Mouse (Mus musculus) ES-E14 (cell line): ENCODE data around the gene Hoxb5. TPM values are rescaled to one million over a fixed set of nuclear protein-coding genes. Genes with fewer than 3 reads are reported as not detected.

Experiments
- DNase-seq: peaks from one replicate; pipeline ENCODE4 v3.0.0-alpha.2; 2013; ENCODE audit warnings: low read depth, low spot score
- H3K27ac ChIP-seq: 2 replicates; pipeline ENCODE4 v1.5.1; 2012; ENCODE audit warnings: low read depth, mild to moderate bottlenecking, low read length, moderate library complexity, mixed read lengths; ENCODE audit not compliant: poor library complexity, insufficient read depth, severe bottlenecking
- H3K36me3 ChIP-seq: 2 replicates; pipeline ENCODE4 v1.6.1; 2012; ENCODE audit warnings: mild to moderate bottlenecking, low read length, moderate library complexity, mixed read lengths; ENCODE audit not compliant: control insufficient read depth, poor library complexity, insufficient read depth, severe bottlenecking
- H3K4me1 ChIP-seq, 2 experiments: fragments of 150-350 bp in 1 of 2; sonication (generic) in 1 of 2; 2 replicates each; pipeline ENCODE4 v1.6.1; 2012; ENCODE audit warnings: low read length in 2 of 2, mild to moderate bottlenecking in 1 of 2, mixed read lengths in 1 of 2; ENCODE audit not compliant: control insufficient read depth in 2 of 2, insufficient read depth in 2 of 2, poor library complexity in 1 of 2
- H3K4me3 ChIP-seq, 2 experiments: fragments of 150-350 bp in 1 of 2; sonication (generic) in 1 of 2; 2 replicates each; pipeline ENCODE4 v1.5.1; 2012; ENCODE audit warnings: low read length in 2 of 2, low read depth in 1 of 2, mild to moderate bottlenecking in 1 of 2, mixed read lengths in 1 of 2; ENCODE audit not compliant: insufficient read depth in 1 of 2, poor library complexity in 1 of 2, severe bottlenecking in 1 of 2
- H3K9ac ChIP-seq: 2 replicates; pipeline ENCODE4 v1.6.1; 2012; ENCODE audit warnings: low read depth, mild to moderate bottlenecking, low read length, mixed read lengths; ENCODE audit not compliant: poor library complexity, insufficient read depth, severe bottlenecking
- H3K9me3 ChIP-seq: fragments of 150-350 bp; sonication (generic); 2 replicates; pipeline ENCODE4 v1.6.1; 2012; ENCODE audit warnings: low read depth, mild to moderate bottlenecking, low read length; ENCODE audit not compliant: control insufficient read depth, insufficient read depth
- CHD2 ChIP-seq: IDR thresholded peaks from 2 replicates; pipeline ENCODE4 v1.6.1; 2014; ENCODE audit warnings: mild to moderate bottlenecking, low read depth, low read length, inconsistent platforms
- HCFC1 ChIP-seq: IDR thresholded peaks from 2 replicates; pipeline ENCODE4 v1.6.1; 2012; ENCODE audit warnings: low read length, inconsistent platforms, borderline replicate concordance; ENCODE audit not compliant: insufficient read depth
- MAFK ChIP-seq: IDR thresholded peaks from 2 replicates; pipeline ENCODE4 v1.6.1; 2014; ENCODE audit warnings: mild to moderate bottlenecking, low read depth, low read length, inconsistent platforms; ENCODE audit not compliant: insufficient read depth
- ZC3H11A ChIP-seq: IDR thresholded peaks from 2 replicates; pipeline ENCODE4 v1.6.1; 2012; ENCODE audit warnings: low read depth, mild to moderate bottlenecking, inconsistent platforms, low read length, borderline replicate concordance
- ZNF384 ChIP-seq: IDR thresholded peaks from 2 replicates; pipeline ENCODE4 v1.6.1; 2012; ENCODE audit warnings: low read depth, low read length, inconsistent platforms
- in situ Hi-C, 2 experiments: fragments of 600-800 bp; cut with MboI; formaldehyde crosslinking; loops; one replicate each; pipeline ENCODE4 v1.15.1; 2025; ENCODE audit warnings: low sequenced_read_pairs in 2 of 2, inconsistent platforms in 1 of 2; ENCODE audit not compliant: unreplicated experiment in 2 of 2
- total RNA-seq: library from RNA; depleted of rRNA; stranded (reverse); fragments of 300-350 nt; gene quantifications from 2 replicates; pipeline ENCODE4 v1.2.3, GENCODE M21; 2012

The Hoxb5 gene
- total RNA-seq, 1 experiment: 0.09 TPM

DNA sequence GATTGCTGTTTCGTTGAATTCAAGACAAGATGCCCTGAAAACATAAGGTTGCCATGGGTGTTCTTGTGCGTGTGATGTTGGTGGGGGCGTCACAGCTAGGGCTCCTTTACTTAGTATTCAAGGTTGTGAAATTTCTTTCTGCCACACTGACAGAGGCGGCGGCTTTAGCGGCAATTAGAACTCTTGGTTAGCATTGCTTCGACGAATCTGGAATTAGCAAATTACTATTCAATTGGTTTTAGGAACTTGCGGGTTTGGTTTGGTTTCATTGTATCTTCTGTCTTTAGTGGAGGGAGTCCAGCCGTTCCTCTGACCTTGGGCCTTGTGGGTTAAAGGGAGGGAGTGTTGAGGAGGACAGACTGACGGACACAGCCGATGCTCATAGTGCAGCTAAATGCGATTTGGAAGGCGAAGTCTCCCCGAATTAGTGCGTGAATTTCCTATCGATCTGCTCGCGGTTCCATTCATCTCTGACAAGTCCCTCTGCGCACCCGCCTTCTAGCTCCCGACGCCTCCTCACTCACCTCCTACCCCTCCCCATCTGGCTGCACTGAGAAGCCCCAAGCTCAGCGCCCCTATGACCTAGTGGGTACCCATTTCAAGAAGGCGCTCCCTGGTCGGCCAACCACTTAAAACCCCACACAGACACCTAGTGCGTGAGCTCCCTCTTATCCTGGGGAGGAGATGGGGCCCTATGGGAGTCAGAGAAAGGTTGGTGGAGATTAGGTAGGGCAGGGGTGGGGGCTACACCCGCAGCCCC lies 14.7 kb downstream of the Hoxb5 start, which contains the start of gene Hoxb4:
Hoxb4 (plus strand) TSS at position 660 of the 760 bp plus-strand sequence.
- Histone ChIP-seq H3K27ac (no peak within 1 kb of the TSS), H3K4me1 (no peaks in the 10 kb centered on the region), H3K9ac (no peak within 1 kb of the TSS), H3K4me3 (peak within 1 kb of the TSS; percentile 48 to 65), H3K9me3 (no peaks in the 10 kb centered on the region), H3K36me3 (no peaks in the 10 kb centered on the region)
- TF ChIP-seq ZC3H11A (no peak), CHD2 (no peak), MAFK (no peak), HCFC1 (no peak), ZNF384 (no peak)
- DNase-seq: no peak
- in situ Hi-C loops: no loop called here

DNA sequence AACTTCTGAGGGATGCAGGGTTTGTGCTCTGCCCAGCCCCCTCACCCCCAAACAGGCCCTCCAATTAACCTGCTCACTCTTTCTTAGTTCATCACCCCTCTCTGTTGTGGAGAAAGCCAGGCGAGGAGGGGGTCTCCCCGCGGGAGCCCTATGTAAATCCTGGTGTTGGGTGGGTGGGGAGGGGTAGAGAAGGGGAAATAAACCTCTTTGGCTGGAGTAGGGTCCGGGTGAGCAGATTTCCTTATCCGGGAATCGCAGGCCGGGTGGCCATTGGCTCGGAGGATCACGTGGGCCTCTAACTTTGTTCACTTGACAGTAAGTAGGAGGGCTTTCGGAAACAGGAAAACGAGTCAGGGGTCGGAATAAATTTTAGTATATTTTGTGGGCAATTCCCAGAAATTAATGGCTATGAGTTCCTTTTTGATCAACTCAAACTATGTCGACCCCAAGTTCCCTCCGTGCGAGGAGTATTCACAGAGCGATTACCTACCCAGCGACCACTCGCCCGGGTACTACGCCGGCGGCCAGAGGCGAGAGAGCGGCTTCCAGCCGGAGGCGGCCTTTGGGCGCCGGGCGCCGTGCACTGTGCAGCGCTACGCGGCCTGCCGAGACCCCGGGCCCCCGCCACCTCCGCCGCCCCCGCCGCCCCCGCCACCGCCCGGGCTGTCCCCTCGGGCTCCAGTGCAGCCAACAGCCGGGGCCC lies 15.4 kb downstream of the Hoxb5 start:
- no peak overlapping the region for H3K9ac ChIP-seq
- H3K4me1 ChIP-seq: no peaks in the 10 kb centered on the region
- no peak for TF ChIP-seq ZNF384
- TF ChIP-seq MAFK: no peak
- TF ChIP-seq HCFC1: no peak
- no peak for TF ChIP-seq ZC3H11A
- no peak for TF ChIP-seq CHD2
- in situ Hi-C loops: no loop called here
- H3K9me3 ChIP-seq: no peaks in the 10 kb centered on the region
- H3K4me3 ChIP-seq: peak overlapping the region; percentile 48 to 65
- no peak overlapping the region for H3K27ac ChIP-seq
- no peaks in the 10 kb centered on the region for H3K36me3 ChIP-seq
- DNase-seq: no peak

DNA sequence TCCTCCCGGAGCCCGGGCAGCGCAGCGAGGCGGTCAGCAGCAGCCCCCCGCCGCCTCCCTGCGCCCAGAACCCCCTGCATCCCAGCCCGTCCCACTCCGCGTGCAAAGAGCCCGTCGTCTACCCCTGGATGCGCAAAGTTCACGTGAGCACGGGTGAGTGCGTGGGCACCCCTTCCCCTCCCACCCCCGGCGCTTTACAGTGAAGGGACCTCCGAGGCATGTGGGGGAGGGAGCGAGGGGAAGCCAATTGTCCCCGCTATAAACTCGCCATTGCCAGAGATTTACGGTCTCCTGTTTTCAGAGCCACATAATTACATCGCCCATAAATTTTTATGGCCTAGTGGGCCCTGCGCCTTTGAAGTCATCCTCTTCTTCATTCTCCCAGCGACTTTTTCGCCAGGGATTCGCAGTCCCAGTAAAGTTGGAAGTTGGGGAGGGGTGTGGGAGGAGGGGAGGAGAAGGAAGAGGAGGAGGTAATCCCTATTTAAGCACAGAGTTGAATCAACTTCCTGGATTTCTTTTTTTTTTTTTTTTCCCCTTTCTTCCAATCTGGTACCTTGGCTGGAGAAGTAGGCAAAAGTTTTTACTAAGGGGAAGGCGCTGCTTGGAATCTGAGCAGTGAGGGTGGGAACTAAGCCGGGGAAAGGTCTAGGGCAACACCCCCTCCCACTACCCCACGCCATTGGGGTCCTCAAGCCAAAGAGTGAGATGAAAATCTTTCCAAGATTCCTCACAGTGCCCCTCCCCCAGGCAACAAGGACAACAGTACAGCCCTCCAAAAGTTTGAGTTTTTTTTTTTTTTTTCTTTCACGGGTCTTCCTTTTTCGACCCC lies 16.2 kb downstream of the Hoxb5 start:
- H3K9me3 ChIP-seq: no peaks in the 10 kb centered on the region
- H3K36me3 ChIP-seq: no peaks in the 10 kb centered on the region
- H3K27ac ChIP-seq: no peak overlapping the region
- no peak for DNase-seq
- H3K4me3 ChIP-seq: peak overlapping the region; percentile 39 to 65
- H3K9ac ChIP-seq: no peak overlapping the region
- TF ChIP-seq MAFK (no peak), CHD2 (no peak), ZC3H11A (no peak), ZNF384 (0 out of 2 replicates have a peak, but pooled peaks have one; percentile 44), HCFC1 (0 out of 2 replicates have a peak, but pooled peaks have one; percentile 15)
- no peaks in the 10 kb centered on the region for H3K4me1 ChIP-seq
- in situ Hi-C loops: no loop called here

GRCm38 (mm10) chr11:96319910-96320309 lies 16.8 kb downstream of the Hoxb5 start:
- no peaks in the 10 kb centered on the region for H3K36me3 ChIP-seq
- H3K4me3 ChIP-seq: 0 out of 4 replicates have a peak overlapping the region, but pooled peaks of 1 of the 2 experiments have one; percentile 7
- no peak overlapping the region for H3K27ac ChIP-seq
- DNase-seq: no peak
- H3K9ac ChIP-seq: no peak overlapping the region
- no peaks in the 10 kb centered on the region for H3K4me1 ChIP-seq
- TF ChIP-seq CHD2 (no peak), ZNF384 (no peak; the same call in 1 of the 2 replicates), MAFK (no peak), ZC3H11A (no peak), HCFC1 (no peak)
- H3K9me3 ChIP-seq: no peaks in the 10 kb centered on the region
- in situ Hi-C loops: no loop called here
